Mouse (Mus musculus) thymus, postnatal 14 days (tissue): ENCODE results near the gene Dtl.

Experiments used
- DNase-seq: peaks from one replicate; pipeline ENCODE4 v3.0.0; 2021

Gene Dtl

GRCm38 (mm10) chr1:191574871-191575457 lies 380 bp downstream of the Dtl start:
- peak; percentile 67 for DNase-seq

GRCm38 (mm10) chr1:191573906-191574639 lies 1.3 kb downstream of the Dtl start:
- DNase-seq: peak; percentile 13

- no peak for DNase-seq
These were observed 4.9 kb downstream of the Dtl start for GRCm38 (mm10) chr1:191570415-191570814.

- no peak for DNase-seq
These were observed 5.7 kb downstream of the Dtl start for GRCm38 (mm10) chr1:191569625-191570024.

- peak; percentile 45 for DNase-seq
These were observed 7.5 kb downstream of the Dtl start for GRCm38 (mm10) chr1:191567859-191568258.

- DNase-seq: peak; percentile 47
These were observed 12.4 kb downstream of the Dtl start for GRCm38 (mm10) chr1:191562823-191563365.

- no peak for DNase-seq
These were observed 15.6 kb downstream of the Dtl start for GRCm38 (mm10) chr1:191559779-191560178.

GRCm38 (mm10) chr1:191557109-191557508 lies 18.2 kb downstream of the Dtl start:
- DNase-seq: no peak

- DNase-seq: no peak
These were observed 24.6 kb downstream of the Dtl start for GRCm38 (mm10) chr1:191550786-191551185.

- DNase-seq: no peak
These were observed 31.6 kb downstream of the Dtl start for GRCm38 (mm10) chr1:191543747-191544146.

GRCm38 (mm10) chr1:191541619-191542018 lies 33.7 kb downstream of the Dtl start:
- peak; percentile 51 for DNase-seq

GRCm38 (mm10) chr1:191541014-191541413 lies 34.3 kb downstream of the Dtl start:
- DNase-seq: no peak

GRCm38 (mm10) chr1:191540300-191540699 lies 35.0 kb downstream of the Dtl start:
- DNase-seq: no peak

GRCm38 (mm10) chr1:191534896-191535295 lies 40.4 kb downstream of the Dtl start:
- no peak for DNase-seq

GRCm38 (mm10) chr1:191531023-191531422 lies 44.3 kb downstream of the Dtl start:
- no peak for DNase-seq

- DNase-seq: no peak
These were observed 45.9 kb downstream of the Dtl start for GRCm38 (mm10) chr1:191529406-191529805.

- peak; percentile 76 for DNase-seq
These were observed 47.3 kb downstream of the Dtl start for GRCm38 (mm10) chr1:191527921-191528612.

- DNase-seq: no peak
These were observed 48.3 kb downstream of the Dtl start for GRCm38 (mm10) chr1:191527089-191527488.

GRCm38 (mm10) chr1:191521395-191521794 lies 53.9 kb downstream of the Dtl start:
- no peak for DNase-seq

GRCm38 (mm10) chr1:191520669-191521068 lies 54.7 kb downstream of the Dtl start:
- peak; percentile 34 for DNase-seq

GRCm38 (mm10) chr1:191520194-191520593 lies 55.1 kb downstream of the Dtl start:
- peak; percentile 79 for DNase-seq

GRCm38 (mm10) chr1:191519329-191520066 lies 55.8 kb downstream of the Dtl start:
- peak; percentile 70 for DNase-seq

- DNase-seq: peak; percentile 32
These were observed 56.4 kb downstream of the Dtl start for GRCm38 (mm10) chr1:191518911-191519310.
